Mouse (Mus musculus): ENCODE data around the gene Akap6.

Akap6 gene

GRCm38 (mm10) chr12:53061466-53062124 lies 362.4 kb downstream of the Akap6 start:
- no peak for DNase-seq

- no peak for DNase-seq
These were observed 363.8 kb downstream of the Akap6 start for GRCm38 (mm10) chr12:53063003-53063402.

GRCm38 (mm10) chr12:53064241-53064760 lies 365.1 kb downstream of the Akap6 start:
- DNase-seq = no peak

- DNase-seq = no peak
These were observed 366.0 kb downstream of the Akap6 start for GRCm38 (mm10) chr12:53065031-53065785.

GRCm38 (mm10) chr12:53066321-53066720 lies 367.1 kb downstream of the Akap6 start:
- DNase-seq = no peak

- no peak for DNase-seq
These were observed 371.7 kb downstream of the Akap6 start for GRCm38 (mm10) chr12:53070907-53071306.

GRCm38 (mm10) chr12:53076595-53077400 lies 377.6 kb downstream of the Akap6 start:
- no peak for DNase-seq

- no peak for DNase-seq
These were observed 386.6 kb downstream of the Akap6 start for GRCm38 (mm10) chr12:53085789-53086188.

- no peak for DNase-seq
These were observed 413.1 kb downstream of the Akap6 start for GRCm38 (mm10) chr12:53112276-53112675.

GRCm38 (mm10) chr12:53119352-53119751 lies 420.2 kb downstream of the Akap6 start:
- no peak for DNase-seq

- peak; percentile 20 for DNase-seq
These were observed 424.9 kb downstream of the Akap6 start for GRCm38 (mm10) chr12:53124131-53124530.

GRCm38 (mm10) chr12:53124696-53125095 lies 425.5 kb downstream of the Akap6 start:
- DNase-seq = no peak

- no peak for DNase-seq
These were observed 426.1 kb downstream of the Akap6 start for GRCm38 (mm10) chr12:53125286-53125685.

- DNase-seq = no peak
These were observed 435.0 kb downstream of the Akap6 start for GRCm38 (mm10) chr12:53134196-53134595.

GRCm38 (mm10) chr12:53137331-53137730 lies 438.1 kb downstream of the Akap6 start:
- DNase-seq = no peak

- DNase-seq = no peak
These were observed 445.0 kb downstream of the Akap6 start for GRCm38 (mm10) chr12:53144122-53144695.

GRCm38 (mm10) chr12:53144760-53145159 lies 445.6 kb downstream of the Akap6 start:
- DNase-seq = no peak

GRCm38 (mm10) chr12:53145516-53145915 lies 446.3 kb downstream of the Akap6 start:
- DNase-seq = no peak

- peak; percentile 49 for DNase-seq
These were observed 447.4 kb downstream of the Akap6 start for GRCm38 (mm10) chr12:53146460-53147050.

- DNase-seq = no peak
These were observed 448.5 kb downstream of the Akap6 start for GRCm38 (mm10) chr12:53147696-53148095.

- DNase-seq = no peak
These were observed 469.2 kb downstream of the Akap6 start for GRCm38 (mm10) chr12:53168189-53169003.

GRCm38 (mm10) chr12:53191435-53191834 lies 492.3 kb downstream of the Akap6 start:
- no peak for DNase-seq
